Mouse (Mus musculus): Measurements from ENCODE around the gene Magoh.

Gene Magoh

GRCm38 (mm10) chr4:107879254-107880050 lies at the start of gene Magoh:
Gene Magoh, plus strand, starts transcription at chr4:107879755.
- DNase-seq: peak; percentile 97

DNA sequence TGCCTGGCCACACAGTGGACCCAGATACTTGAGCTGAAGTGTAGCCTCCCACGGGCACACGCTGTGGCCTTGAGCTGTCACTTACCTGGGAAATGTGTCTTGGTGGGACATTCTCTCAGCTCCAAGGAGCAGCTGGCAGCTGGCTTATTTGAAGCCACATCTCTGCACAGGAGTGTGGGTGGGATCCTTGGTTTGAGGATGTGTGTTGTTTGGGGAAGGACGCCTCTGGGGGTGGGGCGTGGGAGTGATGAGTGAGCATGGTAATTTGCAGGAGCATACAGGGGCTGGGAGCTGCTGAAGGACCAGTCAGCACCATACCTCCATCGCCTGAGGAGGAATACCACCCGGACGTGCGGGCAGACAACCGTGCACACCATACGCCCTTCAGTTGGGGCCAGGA lies 49.4 kb upstream of the Magoh start:
- DNase-seq: no peak

- DNase-seq: peak; percentile 96
Observed at GRCm38 (mm10) chr4:107830821-107831221, 48.7 kb upstream of the Magoh start.

GRCm38 (mm10) chr4:107831678-107832077 lies 47.9 kb upstream of the Magoh start:
- no peak for DNase-seq

DNA sequence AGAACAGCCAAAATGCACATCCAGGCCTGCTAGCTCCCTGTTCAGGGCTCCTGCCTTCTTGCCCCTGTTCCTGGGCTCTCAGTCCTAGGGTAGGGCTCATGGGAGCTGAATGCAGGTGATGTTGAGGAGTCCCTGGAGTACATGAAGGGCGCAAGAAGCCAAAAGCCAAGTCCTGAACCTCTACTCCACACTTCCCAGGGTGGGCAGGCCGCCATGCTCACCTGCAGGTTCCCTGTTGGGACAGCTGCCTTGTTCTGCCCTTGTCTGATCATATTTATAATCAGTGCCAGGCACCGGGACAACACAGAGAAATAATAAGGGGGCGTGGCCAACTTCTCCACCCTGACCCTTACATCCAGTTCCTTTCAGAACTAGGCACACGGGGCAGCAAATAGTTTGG lies 46.0 kb upstream of the Magoh start:
- DNase-seq: no peak

DNA sequence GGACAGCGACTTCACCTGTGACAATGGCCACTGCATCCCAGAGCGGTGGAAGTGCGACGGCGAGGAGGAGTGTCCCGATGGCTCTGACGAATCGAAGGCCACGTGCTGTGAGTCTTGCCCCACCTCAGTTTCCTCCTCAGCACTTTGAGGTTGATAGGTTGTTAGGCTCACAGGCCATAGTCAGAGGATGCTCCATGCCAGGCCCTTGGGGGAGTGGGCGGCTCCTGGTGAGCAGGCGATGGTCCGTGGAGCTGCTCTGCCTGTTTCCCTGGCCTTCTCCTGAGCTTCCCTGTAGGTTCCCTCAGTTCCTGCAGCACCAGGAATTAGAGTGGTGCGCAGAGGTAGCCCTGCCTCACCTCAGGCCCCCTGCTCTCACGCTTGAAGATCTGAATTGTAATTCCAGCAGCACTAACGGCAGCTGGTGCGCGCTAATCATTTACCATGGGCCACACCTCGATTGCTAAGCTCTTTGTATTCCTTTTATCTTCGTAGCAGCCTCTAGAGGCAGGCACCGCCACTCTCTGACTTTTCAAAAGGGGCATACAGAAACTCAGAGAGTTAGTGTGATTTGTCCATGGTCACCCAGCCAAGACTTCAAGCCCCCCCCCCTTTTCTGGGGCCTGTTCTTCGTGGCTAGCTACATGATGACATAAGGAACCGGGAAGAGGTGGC lies 44.8 kb upstream of the Magoh start:
- DNase-seq: peak; percentile 56

DNA sequence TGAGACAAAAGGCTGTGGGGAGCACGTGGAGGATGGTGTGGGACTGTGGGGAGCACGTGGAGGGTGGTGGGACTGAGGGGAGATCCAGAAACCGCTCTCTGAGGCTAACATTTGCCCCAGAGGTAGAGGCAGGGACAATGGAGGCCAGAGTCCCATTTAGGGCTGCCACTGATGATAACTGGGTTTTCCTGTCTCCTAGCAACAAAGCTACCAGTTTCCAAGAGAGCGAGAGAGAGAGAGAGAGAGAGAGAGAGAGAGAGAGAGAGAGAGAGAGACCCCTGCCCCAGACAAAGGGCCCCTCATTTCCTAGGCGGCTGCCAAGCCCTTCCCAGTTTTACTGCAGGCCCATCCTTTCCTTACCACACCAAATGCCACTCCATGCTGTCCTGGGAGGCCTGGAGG lies 44.0 kb upstream of the Magoh start:
- DNase-seq: peak; percentile 67

- peak; percentile 97 for DNase-seq
Observed at GRCm38 (mm10) chr4:107836758-107837157, 42.8 kb upstream of the Magoh start.

DNA sequence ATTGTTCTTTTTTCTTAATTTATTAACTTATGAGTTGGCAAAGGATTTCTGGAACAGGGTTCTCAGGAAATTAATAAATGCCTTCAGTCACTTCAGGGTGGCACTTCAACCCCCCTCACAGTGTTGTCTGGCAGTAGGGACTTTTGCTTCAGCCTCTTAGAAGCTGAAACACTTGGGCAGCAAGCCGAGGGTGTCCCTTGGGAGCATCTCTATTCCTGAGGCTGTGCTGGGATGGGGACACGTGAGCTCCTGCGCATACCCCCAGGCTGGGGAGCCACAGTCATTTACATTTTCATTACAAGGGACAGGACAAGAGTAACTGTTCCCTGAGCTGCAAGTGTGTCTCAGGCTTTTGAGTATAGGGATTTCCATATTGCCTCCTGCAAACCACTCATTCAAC lies 41.6 kb upstream of the Magoh start:
- DNase-seq: no peak

DNA sequence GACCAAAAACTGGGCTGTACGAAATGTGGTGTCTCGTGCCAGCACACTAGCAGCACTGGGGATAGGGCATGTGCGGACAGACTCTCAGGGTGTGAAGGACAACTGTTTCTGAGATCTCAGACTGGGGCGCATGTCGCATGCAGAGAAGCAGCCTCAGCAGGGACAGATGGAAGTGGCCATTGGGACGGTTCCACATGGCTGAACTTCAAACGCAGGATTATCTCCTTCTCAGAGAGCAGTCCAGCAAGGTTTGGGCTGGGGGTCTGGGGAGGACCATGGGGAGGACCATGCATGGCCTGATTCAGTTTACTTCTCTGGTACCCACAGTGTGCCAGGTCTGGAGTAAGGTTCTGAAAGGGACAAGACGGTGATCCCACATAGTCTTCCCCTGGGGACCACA lies 35.9 kb upstream of the Magoh start:
- DNase-seq: peak; percentile 58

- DNase-seq: peak; percentile 81
Observed at GRCm38 (mm10) chr4:107844971-107845370, 34.6 kb upstream of the Magoh start.

- DNase-seq: no peak
Observed at GRCm38 (mm10) chr4:107846795-107847194, 32.8 kb upstream of the Magoh start.

GRCm38 (mm10) chr4:107848546-107848945 lies 31.0 kb upstream of the Magoh start:
- no peak for DNase-seq

DNA sequence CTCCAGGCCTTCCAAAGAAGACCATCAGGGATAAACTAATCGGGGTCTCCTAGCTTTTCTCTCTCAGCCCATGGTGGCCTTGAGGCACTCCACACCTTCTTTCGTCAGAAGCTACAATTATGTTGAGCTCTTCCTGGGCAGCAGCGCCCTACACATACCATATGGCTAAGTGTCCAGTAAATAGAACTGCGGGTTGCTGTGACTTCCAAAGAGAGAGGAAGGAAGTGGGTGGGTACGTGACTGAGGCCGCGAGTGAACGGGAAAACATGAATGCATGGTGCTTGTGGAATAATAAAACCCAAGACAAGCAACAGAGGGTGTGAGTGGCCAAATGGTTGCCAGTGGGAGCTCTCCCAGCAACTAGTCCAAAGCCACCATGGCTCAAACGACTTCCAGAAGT lies 29.9 kb upstream of the Magoh start:
- DNase-seq: no peak

DNA sequence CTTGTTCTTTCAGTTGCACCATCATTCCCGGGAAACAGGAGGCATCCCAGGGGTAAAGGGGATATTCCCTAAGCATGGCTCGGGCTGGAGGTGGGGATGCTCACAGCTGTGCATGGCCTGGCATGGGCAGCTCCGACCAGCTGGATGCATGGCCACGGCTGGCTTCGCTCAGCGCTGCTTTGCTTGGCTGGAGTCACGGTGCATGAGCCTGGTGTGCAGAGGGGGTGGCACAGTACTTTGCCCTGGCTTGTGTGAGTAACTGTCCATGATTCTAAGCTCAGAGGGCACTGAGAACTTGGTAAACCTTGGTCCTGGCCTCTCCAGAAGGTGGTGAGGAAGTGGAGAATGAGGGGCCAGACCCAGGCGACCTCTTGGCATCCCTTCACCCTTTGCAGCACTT lies 29.5 kb upstream of the Magoh start:
- no peak for DNase-seq

DNA sequence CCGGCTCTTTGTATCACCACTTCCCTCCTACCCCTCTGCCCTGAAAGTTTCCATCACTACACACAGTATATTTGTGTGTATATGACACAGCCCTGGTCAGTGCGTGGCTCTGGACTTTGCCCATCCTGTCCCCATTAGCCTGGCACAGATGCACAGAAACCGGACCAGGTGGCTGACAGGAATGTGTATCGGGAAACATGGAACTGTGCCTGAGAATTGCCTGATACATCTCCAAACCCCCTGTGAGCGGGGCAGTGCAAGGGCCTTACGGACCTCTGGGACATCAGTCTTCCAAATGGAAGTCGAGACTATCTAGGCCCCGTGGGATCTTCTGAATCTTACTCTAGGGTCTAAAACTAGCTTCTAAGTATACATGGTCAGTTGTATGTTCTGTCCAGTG lies 26.2 kb upstream of the Magoh start:
- no peak for DNase-seq

GRCm38 (mm10) chr4:107853836-107854235 lies 25.7 kb upstream of the Magoh start:
- DNase-seq: no peak

GRCm38 (mm10) chr4:107856958-107857686 lies 22.4 kb upstream of the Magoh start:
- DNase-seq: peak; percentile 39

DNA sequence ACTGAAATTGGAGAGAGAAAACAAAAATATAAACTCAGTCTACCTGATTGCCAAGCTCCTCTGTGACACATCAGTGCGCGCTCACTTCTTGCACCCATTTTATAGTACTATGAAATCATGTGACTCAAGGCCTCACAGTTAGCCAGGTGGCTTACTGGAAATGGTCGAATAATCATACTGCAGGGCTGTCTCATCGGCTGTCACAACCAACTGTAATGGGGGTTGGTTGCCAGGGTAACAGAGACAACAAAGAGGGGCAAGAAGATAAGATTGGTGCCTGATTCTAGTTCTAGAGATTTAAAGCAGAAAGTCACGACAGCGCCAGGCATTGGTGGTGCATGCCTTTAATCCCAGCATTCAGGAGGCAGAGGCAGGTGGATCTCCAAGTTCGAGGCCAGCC lies 20.6 kb upstream of the Magoh start:
- DNase-seq: no peak

DNA sequence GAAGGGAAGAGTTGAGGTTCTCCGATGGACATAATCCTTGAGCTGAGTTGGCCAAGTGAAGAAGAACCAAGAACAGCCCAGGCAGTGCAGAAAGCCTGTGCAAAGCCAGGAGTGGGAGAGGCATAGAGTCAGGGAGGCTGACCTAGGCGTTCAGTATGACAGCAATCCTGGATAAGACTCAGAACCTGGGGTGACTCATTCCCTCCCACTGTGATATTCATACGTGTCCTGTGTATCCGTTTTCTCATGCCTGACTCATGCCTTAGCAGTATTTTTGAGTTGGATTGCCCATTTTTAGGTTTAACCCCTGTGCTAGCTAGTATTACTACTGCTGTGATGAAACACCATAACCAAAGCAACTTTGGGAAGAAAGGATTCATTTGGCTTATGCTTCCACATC lies 14.7 kb upstream of the Magoh start:
- no peak for DNase-seq

- DNase-seq: no peak
Observed at GRCm38 (mm10) chr4:107881631-107882030, 2.1 kb downstream of the Magoh start.

- DNase-seq: no peak
Observed at GRCm38 (mm10) chr4:107886371-107886770, 6.8 kb downstream of the Magoh start.

DNA sequence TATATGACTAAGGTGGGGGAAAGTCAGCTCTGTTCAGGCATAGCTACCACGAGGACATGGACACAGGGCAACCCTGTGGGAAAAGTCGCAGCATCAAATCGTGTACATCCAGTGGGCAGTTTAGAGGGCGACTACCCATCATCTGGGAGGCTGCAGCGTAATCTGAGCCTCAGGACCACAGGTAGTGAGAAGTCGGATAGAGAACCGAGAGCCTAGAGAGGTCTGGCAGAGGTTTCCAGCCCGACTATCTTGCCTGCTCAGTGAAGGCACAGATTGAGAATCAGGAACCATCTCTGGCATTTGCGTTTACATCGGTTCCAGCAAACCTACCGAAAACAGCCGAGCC lies 9.8 kb downstream of the Magoh start:
- no peak for DNase-seq
